Mouse (Mus musculus): ENCODE results near the gene Tmc8. TPM values are rescaled to one million over a fixed set of nuclear protein-coding genes. Genes with fewer than 3 reads are reported as not detected.

The Tmc8 gene
- polyA plus RNA-seq, 1 experiment from 2014 or later: 0.81 TPM

Other genes with a start within 250 kb of the Tmc8 start
- gene Tnrc6c, start 127.8 kb upstream of the Tmc8 start, polyA plus RNA-seq (2015; fragmentation: Nextera tagmentation; extraction: Ambion mirVana): 19.3 and 19.6 TPM in 2 replicates
- 19.0 and 23.9 TPM in 2 replicates for gene Tmc6, start 122 bp downstream of the Tmc8 start, polyA plus RNA-seq (2015; fragmentation: Nextera tagmentation; extraction: Ambion mirVana)
- 0.41 and 0.60 TPM in 2 replicates for gene 6030468B19Rik, start 15.6 kb downstream of the Tmc8 start, polyA plus RNA-seq (2015; fragmentation: Nextera tagmentation; extraction: Ambion mirVana)
- 0.60 and 0.72 TPM in 2 replicates for gene Gm20708, start 27.6 kb downstream of the Tmc8 start, polyA plus RNA-seq (2015; fragmentation: Nextera tagmentation; extraction: Ambion mirVana)
- gene Syngr2, start 27.6 kb downstream of the Tmc8 start, polyA plus RNA-seq (2015; fragmentation: Nextera tagmentation; extraction: Ambion mirVana): 38.4 and 39.5 TPM in 2 replicates
- gene Afmid, start 43.8 kb downstream of the Tmc8 start, polyA plus RNA-seq (2015; fragmentation: Nextera tagmentation; extraction: Ambion mirVana): 5.6 and 6.2 TPM in 2 replicates
- gene Tk1, start 44.0 kb downstream of the Tmc8 start, polyA plus RNA-seq (2015; fragmentation: Nextera tagmentation; extraction: Ambion mirVana): 133 and 137 TPM in 2 replicates
- 307 and 322 TPM in 2 replicates for gene Birc5, start 67.2 kb downstream of the Tmc8 start, polyA plus RNA-seq (2015; fragmentation: Nextera tagmentation; extraction: Ambion mirVana)
- gene Tmem235, start 78.7 kb downstream of the Tmc8 start, polyA plus RNA-seq (2015; fragmentation: Nextera tagmentation; extraction: Ambion mirVana): not detected in 2 replicates
- gene Tha1, start 91.4 kb downstream of the Tmc8 start, polyA plus RNA-seq (2015; fragmentation: Nextera tagmentation; extraction: Ambion mirVana): 3.4 and 3.6 TPM in 2 replicates
- gene Socs3, start 188.0 kb downstream of the Tmc8 start, polyA plus RNA-seq (2015; fragmentation: Nextera tagmentation; extraction: Ambion mirVana): 15.6 and 15.8 TPM in 2 replicates
- 34.4 and 35.7 TPM in 2 replicates for gene Pgs1, start 204.2 kb downstream of the Tmc8 start, polyA plus RNA-seq (2015; fragmentation: Nextera tagmentation; extraction: Ambion mirVana)